Mouse (Mus musculus) natural killer cell, adult 2 months (primary cell): Measurements from ENCODE around the gene Pld1.

Experiments used
- DNase-seq, 2 experiments: peaks; one replicate each; pipeline ENCODE4 v3.0.0; 2022; ENCODE audit warnings: low spot score in 2 of 2

The Pld1 gene

DNA sequence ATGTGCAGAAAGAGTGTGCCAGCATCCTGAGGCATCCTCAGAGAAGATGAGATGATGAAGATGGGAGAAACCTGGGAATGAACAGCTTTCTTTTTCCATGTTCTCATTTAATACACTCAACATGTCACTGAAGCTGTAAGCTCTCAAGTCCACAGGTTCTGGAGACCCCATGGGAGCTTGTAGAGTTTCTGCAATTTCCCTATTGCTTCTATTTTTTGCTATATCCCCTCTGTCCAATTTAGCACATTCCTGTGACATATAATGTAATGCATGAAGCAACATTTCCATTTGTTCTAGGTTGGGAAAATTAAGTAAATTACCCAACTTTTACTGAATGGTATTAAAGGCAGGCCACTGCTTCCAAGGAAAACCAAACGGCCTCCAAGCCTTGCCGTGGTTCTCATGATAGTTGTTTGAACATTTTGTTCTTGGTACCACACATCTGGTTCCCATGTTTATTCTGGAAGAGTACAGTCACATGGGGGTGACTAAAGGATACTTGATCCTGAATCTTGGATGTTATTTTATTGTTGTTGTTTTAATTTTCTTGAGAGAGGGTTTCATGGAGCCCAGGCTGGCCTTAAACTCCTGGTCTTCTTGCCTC lies 52.7 kb downstream of the Pld1 start:
- DNase-seq: no peak

DNA sequence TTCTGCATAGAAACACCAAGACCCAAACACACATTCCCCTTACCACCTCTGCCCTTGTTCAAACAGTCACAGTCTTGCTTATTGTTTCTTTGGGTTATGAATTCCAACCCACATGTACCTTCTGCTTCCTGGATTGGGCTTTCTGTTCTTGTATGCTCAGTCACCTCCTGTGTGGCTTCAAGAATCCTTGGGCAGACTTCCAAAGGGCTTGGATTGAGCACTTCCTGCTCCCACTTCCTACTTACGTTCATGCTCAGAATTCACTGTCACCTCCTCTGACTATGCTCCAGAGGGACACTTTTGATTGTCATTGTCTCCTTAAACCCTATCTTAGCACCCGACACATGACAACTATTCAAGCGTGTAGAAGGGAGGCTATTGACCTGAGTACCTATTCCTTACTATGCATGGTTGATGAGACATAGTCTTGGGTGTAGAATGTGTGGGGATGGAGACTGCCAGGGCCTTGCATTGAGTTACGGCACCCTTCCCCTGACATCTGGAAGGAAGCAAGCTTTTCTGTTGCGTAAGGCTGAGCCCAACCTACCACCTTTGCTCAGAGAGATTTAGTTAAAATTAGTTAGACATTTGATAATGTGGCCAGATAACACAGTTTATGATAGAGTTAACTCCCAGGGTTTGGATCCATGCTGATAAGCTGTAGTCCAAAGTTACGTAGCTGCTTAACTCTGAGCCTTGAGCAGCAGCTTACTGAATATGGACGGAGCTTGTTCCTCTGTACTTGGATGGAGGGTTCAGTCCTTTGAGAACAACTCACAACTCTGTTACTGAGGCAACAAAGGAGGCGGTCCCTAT lies 55.9 kb downstream of the Pld1 start:
- no peak for DNase-seq

DNA sequence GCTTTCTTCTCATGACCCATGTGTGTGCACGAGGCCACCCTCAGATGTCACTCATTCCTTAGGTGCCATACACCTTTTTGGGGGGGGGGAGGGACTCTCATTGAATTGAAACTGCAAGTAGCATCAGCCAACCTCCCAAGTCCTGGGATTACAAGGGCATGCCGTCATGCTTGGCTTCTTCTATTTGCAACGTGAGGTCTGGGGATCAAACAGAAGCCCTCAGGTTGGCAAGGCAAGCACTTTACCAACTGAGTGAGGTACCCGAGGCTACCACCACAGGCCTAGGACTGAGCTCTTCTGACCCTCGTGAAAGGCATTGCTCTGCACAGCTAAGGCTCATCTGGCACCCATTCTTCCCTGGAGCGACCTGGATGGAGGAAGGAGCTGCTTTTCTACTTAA lies 65.8 kb downstream of the Pld1 start:
- no peak for DNase-seq

DNA sequence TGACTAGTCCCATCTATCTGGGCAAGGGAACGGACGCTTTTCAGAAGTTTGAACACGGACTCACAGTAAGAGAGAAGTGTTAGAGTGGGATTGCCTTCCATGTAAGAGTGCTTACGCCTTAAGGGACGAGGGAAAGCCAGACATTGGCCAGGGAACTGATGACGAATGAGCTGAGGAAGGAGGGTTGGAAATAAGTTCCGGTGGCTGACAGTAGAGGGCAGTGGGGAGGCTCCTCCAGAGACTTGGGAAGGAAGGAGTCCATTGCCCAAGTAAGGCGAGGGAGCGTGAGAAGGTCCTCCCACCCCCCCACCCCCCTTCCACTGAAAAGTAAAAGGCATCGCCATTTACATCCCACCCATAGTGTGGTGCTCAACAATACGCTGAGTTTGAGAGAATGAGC lies 69.2 kb downstream of the Pld1 start:
- DNase-seq: no peak

DNA sequence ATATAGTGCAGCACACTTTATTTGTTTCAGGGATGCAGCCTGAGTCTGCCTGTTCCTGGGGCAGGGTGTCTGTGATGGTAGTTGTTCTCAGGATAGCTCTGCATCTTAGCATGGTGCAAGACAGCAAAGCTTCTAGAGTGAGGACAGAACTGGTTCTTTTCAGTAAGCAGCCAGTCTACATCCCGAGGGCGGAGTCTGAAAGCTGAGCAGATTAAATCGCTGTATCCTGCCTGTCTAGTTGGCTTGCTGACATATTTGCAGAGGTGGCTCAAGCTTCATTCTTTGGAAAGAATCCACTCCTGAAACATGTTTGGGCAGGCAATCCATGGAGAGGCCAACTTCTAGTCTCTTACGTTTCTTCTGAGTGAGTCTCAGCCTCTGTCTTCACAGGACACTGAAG lies 69.9 kb downstream of the Pld1 start:
- no peak for DNase-seq

DNA sequence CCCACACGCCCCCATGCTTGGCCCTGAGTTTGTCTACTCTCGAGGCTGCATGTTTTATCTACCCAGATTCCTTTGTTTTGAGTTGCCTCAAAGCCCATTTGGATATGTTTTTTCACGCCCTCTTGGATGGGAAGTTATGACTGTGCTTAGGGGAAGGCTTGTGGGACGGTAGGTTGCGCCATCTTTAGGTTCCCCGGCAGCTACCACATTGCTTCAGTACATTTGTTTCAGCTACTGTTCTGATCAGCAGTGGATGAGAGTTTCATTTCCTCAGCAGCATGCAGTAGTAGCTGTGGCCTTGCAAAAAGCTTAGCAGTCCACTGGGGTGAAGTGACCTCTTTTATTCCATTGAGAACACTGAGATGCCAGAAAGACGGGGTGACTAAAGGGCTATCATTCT lies 73.7 kb downstream of the Pld1 start:
- no peak for DNase-seq

DNA sequence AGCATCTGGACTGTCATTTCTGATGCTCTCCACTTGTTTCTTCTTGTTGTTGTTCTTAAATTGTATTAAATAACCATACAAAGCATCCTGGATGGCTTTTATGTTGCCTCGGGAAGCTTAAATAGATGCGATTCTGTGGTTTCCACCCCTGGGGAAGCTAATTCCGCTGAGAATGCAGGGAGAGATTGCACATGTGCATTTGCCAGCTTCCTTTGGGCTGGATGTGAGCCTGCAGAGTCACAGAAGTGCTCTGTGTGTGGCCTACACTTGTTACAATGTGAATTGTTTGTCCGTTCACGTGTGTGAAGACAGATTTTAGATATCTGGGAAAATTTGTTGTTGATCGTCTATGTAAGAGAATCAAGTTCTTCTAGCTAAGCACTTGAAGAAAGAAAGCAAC lies 74.9 kb downstream of the Pld1 start:
- no peak for DNase-seq

DNA sequence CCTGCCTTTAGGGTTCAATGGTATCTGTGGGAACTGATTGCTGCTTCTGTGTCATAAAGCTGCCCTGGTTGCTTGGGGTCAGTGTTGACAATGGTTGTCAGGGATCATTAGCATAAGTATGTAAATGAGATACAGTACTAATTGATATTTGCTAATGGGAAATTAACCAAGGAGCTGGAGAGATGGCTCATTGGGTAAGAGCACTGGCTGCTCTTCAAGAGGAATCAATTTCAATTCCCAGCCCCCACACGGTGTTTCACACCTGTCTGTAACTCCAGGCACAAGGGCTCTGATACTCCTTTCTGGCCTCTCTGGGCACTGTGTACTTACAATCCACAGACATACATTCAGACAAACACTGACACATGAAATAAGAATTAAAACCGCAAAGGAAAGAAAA lies 78.5 kb downstream of the Pld1 start:
- DNase-seq: no peak

DNA sequence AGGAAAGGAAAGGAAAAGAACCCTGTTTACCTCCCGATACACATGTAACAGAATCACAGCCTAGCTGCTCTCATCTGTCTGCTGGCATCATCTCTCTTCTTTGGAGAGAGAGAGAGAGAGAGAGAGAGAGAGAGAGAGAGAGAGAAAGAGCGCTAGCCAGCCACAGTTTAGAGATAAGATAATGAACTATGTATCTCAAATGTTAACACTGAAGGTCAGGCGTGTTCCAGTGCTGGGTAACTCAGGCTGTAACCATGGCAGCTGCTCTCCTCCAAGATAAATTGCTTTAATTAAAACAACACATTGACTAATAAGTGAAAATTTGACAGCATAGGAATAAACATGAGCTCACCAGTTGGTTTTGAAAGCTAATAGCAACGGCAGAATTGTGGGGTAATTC lies 81.2 kb downstream of the Pld1 start:
- DNase-seq: no peak

DNA sequence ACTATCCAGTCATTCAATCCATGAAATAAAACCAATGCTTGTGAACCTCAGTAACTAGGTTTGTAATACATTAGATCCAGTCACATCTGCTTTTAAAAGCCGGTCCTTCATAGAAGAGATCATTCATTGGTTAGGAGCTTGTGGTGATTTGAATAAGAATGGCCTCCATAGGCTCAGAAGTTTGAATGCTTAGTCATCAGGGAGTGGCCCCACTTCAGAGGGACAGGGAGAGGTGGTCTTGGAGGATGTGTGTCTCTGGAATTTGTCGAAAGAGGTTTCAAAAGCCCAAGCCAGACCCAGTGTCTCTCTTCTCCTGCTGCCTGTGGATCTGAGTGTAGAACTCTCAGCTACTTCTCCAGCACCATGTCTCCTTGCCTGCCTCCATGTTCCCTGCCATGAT lies 81.9 kb downstream of the Pld1 start:
- DNase-seq: no peak

DNA sequence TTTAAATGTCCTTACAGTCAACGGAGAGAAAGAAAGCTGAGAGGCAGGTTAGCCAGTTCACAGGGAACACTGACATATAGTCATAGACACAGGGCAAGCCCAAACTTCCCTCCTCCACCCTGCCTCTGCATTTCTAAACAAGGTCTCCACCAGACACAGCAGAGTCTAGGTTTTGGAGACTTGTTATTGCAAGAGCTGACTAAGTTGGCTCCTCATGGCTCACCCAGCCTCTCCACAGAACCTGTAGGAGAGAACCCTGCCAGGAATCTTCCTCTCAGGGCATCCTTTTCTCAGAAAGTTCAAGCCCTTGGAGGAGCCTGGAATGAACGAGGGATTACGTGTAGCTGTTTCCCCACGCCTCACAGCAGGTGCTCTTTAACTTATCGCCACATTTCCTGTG lies 83.7 kb downstream of the Pld1 start:
- DNase-seq: no peak

DNA sequence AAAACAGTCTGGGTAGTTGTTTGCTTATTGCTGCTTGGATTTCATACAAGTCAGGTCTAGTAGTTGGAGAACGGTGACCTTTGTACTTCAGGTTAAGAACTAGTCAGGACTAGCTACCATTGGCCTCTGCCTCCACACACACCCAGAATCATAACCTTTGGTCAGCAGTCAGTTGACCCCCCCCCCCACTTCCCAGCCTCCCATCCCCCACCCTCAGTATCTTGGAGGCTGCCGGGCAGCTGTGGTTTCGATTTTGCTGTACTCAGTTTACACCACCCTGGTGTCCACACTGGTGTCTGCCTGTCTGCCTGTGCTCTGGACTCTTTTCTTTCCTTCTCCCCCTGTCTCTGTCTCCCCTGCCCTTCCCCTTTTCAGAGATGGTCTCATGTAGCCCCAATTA lies 88.4 kb downstream of the Pld1 start:
- no peak for DNase-seq

DNA sequence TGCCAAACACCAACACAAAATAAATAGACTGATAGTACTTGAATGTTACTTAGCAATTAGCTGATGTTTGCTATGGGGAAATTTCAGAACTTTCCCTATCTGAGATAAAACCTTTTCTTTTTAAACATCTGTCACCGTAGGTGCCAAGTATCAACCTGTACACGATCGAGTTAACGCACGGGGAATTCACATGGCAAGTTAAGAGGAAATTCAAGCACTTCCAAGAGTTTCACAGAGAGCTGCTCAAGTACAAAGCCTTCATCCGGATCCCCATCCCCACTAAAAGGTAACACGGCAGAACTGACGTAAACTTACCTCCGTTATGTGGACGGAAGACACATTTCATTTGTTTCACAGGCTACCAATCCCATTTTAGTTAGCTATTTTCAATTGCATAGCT lies 90.0 kb downstream of the Pld1 start:
- DNase-seq: no peak

DNA sequence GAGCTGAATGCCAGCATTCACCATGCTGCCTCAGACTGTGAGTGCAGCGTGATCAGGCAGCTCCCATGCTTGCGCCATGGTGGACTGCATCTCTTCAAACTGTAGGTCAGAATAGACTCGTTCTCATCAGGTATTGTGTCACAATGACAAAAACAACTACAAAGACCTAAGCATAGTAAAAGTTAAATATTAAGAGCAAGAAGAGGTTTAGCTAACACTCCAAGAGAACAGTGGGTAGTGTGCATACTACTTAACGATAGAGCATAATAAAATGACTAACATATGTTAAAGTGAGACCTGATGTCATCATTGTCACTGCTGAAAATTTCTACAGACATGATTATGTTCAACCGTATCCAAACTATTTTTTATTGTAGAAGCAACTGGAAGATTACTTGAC lies 92.4 kb downstream of the Pld1 start:
- DNase-seq: no peak

DNA sequence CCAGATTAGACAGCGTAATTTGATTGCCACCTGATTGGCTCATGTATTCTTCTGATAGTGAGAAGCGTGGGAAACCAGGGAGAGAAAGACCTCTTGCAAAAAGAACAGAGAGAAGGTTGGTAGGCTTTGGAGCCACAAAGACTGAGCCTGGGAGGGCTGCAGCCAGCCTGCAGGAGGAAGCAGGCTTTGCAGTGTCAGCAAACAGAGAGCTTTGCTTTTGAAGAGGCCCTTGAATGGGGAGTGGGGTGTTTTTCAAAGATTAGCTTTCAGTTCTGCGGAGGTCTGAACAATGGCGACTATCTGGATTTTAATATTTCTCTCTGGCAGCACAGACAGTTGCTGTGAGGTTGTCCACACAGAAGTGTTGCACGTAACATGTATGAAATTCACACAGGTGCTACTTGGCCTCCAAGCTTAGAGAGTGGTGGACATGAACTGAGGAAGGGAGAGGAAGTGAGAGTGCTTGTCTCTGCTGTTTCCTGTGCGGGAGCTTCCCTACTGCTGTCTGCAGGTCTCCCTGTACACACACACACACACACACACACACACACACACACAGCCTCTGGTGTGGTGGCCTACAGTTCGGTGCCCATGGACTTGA lies 93.2 kb downstream of the Pld1 start:
- no peak for DNase-seq

DNA sequence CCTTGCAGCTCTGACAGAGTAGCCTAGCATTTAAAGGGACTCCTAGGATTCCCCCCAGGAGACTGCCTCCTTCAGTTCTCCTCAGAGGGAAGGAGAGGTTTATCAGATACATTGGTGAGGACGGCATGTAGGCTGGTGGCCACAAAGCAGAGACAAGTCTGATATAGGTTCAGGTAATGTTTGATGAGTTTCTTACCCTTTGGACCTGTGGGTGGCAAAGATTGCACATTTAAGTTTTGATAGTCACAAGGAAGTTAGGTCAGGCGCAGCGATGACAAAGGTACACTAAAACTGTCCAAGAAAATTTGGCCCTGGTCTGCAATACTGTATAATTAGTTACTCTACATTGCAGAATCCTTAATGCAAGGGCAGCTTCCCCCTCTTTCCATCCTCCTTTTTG lies 95.4 kb downstream of the Pld1 start:
- DNase-seq: no peak

DNA sequence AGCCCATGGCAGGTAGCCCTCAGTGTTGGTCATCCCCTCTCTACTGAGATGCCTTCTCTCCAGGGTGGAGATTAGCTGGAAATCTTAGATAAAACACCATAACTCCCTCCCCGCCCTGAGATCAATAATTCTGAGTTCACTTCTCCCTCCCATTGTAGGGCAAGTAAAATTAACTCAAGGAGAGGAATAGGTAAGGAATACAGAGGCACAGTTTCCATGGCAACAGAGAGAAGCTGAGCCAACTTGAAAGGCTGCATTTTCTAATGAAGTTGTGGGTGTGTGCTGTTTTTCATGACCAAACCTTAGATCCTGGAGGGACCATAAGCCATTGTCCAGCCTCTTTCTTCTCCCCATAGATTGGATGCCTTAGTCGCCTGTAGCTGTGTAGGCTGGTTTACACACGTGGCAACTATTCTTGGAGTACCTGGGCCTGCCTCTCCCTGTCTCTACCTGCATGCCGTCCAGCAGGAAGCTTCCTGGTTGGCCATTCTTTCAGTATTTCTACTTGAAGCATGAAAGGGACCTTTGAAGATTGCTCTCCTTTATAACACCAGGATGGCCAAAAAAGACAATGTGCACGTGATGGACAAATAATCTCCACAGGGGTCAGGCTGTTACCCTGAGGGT lies 96.3 kb downstream of the Pld1 start:
- no peak for DNase-seq

DNA sequence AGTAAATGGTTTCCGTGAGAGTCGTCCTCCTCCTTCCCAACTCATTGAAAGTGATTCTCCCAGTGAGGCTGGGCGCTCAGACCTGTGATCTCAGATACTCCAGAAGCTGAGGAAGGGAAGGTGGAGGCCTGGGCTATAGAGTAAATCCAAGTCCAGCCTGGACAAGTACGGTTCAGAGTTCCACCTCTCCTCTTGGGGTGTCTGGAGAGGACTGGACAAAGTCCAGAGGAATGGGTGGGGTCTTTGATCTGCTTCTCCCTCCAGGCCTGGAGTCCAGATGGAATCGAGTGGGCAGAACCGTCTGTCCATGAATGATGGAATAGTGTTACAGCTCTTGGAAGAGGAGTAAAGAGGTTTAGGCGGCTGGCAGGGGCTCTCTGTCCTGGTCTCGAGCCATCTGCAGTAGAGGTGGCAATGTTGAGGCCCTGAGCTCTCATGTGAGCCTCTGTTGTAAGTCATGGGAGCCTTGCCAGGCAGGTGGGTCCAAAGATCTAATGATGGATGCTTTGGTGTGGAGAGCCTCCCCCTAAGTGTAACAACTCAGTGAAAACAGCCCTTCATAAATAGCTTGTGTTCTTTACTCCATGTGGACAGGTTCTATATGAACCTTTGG lies 98.9 kb downstream of the Pld1 start:
- no peak for DNase-seq

DNA sequence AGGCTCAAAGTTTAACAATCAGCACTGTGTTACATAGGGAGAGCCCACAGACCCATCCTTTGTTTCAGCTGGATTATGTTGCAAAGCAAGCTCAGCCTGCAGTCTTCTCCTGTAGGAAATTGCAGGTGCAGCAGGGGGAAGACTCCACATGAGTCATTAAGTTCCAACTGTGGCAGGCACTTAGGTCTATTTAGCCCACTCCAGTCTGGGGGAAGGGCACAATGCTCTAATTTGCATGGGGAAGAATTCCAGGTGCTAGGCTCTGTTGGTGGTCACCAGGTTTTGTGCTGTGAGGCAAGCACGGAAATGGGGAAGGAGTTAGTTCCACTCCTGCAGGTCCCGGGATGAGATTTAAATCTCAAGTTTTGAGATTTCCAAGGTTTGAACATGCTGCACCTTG lies 99.6 kb downstream of the Pld1 start:
- no peak for DNase-seq

DNA sequence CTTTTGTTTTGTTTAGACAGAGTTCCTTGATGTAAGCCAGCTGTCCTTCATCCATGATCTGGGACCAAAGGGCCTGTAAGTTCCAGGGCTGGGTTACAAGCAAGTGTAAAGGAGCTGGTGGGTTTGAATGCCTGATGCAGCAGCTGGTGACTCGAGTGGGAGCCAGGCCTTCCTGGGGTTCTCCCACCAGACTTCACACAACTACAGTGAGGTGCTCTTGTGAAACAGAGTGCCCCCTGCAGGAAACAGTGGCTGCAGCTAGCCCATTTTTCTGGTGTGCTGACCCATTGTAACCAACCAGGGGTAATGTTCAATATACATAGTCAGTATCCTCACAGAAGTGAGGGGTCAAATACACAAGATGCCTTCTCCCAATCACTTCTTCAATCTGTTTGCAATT lies 101.3 kb downstream of the Pld1 start:
- no peak for DNase-seq

DNA sequence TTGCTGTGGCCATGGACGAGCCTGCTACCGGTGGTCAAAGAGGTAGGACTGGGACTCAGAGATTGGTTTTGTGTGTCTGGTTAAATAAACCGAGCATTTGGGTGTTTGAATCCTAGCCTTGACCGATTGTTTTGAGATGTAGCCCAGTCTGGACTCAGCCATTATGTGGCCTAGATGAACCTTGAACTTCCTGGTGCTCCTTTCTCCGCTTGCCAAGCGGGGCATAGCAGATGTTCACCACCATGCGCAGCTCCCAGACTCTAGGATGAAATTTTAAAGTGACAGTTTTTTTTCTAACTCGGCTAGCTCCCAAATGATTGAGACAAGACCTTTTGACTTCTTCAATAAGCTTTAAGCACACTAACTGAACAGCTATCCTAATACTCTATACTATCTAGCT lies 102.7 kb downstream of the Pld1 start:
- no peak for DNase-seq

DNA sequence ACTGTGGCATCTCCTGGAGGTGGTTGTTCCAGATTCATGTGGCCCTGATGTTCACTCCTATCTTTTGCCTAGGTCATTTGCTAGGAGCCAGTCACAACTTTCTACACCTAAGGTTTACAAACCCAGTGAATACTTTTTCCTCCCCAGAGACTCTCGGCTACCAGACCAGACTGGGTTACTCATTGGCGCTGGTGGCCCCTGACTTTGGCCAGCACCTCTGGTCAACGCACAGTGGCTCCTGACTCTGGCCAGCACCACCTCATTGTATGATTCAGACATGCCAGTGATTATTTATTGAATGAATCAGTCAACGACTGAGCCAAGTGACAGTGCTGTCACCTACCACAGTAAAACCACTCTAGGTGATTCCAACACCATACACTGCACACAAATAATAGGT lies 103.9 kb downstream of the Pld1 start:
- no peak for DNase-seq

DNA sequence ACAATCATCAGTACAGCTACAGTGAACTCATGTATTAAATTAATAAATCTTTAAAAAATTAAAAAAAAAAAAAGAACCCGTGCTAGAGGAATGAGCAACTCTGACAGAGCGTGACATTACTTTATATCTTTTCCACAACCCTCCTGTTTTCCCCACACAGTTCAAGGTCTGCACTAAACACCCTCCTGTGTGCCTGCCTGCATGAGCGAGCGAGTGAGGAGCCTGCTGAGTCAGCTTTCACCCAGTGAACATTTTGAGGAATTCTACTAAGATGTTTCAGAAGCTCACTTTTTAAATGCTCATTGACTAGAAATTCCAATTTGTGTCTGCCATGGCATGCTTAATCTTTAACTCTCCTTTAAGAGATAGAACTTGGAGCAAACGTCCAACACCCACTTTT lies 109.1 kb downstream of the Pld1 start:
- no peak for DNase-seq
